Mouse (Mus musculus): ENCODE results near the gene Ndrg4.

GRCm38 (mm10) chr8:95663599-95663949, 13.2 kb upstream of the Ndrg4 start:
- TF ChIP-seq CTCF (IDR thresholded peaks at IDR 0.05; ENCODE audit: borderline replicate concordance, extremely low read depth, insufficient read depth, insufficient read length): no peak
- TF ChIP-seq POLR2A (IDR thresholded peaks at IDR 0.05; ENCODE audit: borderline replicate concordance, extremely low read depth, insufficient read depth, insufficient read length, poor library complexity, severe bottlenecking): no peak

Measured in brain, embryonic 14.5 days (tissue).